Mouse (Mus musculus) thymus, postnatal 4 days (tissue): ENCODE measurements around the gene Traf3ip3.

Experiments
- DNase-seq: peaks from one replicate; pipeline ENCODE4 v3.0.0; 2021

The Traf3ip3 gene

DNA sequence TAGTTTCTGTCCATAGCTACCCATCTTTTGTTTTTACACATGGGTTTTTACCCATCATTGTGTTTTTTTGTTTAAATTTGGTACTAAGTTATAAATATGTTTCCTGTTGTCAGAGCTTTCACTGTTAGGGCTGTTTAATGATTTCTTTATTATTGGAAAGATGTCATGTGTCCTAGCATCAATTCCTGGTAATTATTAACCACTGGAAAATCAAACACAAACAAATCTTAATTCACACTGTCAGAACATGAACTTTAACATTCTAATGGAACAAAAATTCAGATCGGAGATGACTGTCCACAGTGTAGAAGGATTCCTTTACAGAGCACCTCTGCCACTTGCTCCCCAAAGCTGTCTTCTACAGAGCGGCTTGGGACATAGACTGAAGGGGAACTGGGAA, 3.9 kb upstream of the Traf3ip3 start:
- no peak for DNase-seq

DNA sequence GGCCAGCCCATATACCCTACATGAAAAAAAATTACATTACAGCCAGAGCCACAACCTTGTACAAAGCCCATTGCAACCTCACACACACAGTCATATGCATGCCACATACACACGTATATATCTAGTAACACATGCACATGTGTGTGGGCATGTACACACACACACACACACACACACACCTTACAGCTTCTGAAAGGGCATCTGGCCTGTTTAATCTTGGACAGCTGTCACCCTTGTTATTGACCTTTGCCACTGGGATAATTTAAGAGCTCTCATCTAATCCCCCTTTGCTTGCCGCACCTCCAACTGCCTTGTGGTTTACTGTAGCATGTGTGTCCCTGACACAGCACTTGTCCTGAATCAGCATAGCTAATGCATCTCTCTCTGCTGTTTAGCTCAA, 2.3 kb upstream of the Traf3ip3 start:
- no peak for DNase-seq

DNA sequence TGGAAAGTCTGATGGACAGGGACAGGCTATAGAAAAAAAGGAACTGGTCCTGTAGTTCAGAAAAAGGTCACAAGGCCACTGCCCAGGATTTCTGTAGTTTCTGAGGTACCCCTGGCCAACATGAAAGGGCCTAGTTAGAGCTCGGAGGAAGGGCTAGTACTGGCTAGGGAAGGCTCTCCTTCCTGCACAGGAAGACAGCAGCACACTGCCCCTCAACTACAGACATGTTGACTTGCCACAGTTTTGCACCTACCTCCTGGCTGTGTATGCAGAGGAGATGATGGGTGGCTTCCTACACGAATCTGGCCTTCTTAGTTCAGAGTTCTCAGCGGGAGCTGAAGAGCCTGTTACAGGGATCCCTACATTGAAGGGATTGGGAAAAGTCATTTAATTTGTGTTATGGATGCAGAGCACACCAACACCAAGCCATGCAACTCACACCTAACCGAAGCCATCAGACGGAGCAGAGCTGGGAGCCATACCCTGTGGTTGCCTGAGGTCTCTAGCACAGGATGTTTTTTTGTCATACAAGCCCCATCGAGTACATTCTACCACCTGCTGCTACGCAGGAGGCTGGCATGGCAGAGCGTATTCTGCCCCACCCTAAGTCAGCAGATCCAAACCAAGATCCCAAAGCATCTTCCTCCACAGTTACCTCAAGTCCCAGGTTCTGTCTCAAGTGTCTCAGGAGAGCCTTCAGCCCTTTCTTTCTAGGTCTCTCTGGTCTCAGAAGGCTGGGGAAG, 692 bp downstream of the Traf3ip3 start:
- peak; percentile 71 for DNase-seq

DNA sequence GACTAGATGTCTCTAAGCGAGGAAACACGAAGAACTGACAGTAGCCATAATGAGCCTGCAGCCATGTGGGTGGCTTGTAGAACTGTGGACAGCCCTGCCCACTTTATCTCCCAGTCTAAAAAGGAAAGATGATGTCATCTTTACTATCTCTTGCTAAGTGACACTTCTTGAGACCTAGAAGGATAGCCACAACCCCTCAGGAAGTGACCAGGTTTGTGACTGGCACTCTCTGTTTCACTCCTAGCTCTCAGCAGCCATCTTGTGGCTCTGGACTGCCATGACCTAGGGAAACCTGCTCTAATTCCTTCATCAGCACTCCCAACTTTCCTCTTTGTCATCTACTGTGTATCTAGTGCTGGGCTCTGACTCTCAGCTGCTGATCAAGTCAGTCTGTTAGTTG, 3.2 kb downstream of the Traf3ip3 start:
- no peak for DNase-seq

DNA sequence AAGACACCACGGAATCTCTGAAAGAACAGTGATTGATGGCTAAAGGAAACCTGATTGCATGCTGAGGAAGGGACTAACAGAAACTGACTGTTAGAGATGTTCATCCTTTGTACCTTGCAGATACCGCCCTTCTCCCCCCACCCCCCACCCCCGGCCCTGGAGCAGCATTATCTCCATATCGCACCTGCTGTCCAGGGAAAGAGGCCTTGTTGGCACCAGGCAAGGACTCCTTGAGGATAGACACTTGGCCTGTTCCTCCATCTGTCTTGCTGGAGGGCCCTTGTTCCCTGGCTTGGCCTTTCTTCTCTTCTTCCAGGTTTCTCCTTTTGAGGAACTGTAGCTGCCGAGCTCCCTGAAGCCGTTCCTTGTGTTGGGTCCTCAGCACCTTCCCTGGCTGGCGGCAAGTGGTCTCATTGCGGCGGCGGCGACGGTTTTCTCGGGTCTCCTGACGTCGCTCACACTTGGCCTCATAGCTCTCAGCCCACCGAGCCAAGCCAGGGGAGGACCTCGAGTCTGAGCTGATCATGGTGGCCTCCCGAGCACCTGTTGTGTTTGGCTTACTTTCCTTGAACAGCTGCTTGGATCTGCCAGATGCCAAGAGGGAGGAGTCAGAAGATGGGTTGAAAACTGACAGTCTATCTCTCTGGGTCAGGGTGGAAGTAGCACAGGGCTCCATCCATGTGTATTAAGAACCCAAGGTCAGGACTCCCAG, 3.9 kb downstream of the Traf3ip3 start:
- peak; percentile 46 for DNase-seq

DNA sequence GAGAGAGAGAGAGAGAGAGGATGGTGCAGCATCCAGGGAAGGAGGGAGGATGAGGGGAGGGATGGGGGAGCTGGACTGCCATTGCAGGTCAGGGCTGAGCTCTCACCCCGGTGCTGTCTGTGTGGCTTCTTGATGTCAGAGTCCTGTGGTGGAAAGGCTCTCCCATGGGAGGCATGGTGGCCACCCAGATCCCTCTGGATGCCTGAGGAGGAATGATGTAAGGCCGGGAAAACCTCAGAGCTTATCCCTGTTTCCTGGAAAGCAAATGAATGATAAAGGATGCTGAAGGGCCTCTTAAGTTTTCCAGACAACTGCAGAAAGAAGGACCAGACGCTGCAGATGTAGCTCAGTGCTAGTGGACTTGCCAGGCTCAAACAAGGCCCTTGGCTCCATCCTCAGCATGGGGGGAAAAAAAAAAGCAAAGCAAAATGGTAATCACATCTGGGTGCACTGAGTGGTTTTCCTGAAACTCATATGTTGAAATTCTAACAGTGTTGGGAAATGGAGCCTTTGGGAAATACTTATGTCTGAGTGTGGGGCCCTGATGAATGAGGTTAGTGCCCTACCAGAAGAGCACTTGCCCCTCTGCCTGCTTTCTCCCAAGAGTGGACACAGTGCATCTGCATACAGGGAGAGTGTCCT, 6.2 kb downstream of the Traf3ip3 start:
- no peak for DNase-seq

DNA sequence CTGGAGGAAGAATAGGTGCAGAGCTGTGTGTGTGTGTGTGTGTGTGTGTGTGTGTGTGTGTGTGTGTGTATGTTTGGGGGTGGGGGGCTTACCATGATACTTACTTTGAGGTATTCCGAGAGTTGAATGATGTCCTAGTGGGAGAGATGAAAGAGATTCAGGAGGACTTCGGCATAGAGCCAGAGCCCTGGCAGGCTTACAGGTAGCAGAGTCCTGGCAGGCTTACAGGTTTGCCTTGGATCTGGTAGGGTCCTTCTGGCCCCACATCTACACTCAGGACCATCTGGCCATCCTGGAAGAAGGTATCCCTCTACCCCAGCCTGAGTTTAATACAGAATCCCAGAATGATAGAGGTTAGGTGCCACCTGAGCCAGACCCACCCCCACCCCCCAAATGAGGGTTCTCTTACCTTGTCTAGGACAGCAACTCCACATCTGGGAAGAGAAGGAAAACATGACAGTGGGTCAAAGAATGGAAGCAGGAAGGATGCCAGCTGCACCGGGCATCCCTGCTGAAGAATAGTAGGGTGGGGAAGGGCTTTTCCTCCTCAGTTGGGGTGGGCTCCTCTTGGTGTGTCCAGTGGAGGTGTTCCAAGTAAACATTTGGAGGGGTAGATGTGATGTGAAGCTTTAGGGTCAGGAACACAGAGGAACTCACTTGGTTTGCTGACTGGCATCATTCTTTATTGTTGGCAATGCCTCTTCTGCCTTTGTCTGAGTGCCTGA, 6.9 kb downstream of the Traf3ip3 start:
- no peak for DNase-seq

DNA sequence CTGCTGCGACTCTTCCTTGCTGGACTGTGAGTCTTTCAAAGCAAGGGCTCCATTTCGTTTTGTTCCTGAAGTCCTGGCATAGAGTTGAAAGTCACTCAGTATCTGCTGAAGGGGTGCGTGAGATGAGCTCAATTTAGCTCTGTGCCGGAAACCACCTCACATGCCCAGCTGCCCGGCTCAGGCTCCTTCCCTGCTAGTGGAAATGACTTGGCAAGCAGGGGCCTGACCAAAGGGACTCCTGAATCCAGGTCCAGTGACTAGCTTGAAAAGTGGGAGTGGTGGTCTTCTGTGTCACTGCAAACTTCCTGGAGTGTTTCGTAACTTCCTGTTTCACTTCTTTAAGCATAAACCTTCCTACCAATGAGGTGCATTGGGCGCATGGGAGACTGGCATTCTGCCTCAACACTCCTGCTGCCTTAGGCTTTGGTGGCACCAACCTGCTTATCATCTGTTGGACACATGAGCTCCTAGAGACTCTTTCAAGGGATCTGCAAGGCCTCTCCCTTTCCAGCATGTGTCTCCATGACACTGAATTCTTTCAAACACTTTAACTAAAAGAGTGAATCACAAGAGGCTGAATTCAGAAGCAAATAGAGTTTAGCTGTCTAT, 9.7 kb downstream of the Traf3ip3 start:
- no peak for DNase-seq

DNA sequence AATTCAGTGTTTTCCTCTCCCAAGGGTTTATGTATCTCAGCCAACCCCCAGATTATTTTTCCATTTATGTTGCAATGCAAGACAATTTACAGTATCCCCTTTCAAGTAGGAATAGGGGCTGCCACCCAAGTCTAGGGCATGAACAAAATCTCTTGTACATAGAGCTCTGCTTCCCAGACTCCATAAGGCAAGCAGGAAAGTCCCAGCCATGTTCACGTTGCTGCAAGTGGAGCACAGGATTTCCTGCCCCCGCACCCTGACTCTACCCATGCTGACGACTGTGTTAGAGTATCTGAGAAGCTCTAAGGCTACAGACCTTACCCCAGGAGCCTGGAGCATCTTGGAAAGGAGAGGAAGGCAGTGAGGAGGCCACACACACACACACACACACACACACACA, 11.7 kb downstream of the Traf3ip3 start:
- DNase-seq: no peak

DNA sequence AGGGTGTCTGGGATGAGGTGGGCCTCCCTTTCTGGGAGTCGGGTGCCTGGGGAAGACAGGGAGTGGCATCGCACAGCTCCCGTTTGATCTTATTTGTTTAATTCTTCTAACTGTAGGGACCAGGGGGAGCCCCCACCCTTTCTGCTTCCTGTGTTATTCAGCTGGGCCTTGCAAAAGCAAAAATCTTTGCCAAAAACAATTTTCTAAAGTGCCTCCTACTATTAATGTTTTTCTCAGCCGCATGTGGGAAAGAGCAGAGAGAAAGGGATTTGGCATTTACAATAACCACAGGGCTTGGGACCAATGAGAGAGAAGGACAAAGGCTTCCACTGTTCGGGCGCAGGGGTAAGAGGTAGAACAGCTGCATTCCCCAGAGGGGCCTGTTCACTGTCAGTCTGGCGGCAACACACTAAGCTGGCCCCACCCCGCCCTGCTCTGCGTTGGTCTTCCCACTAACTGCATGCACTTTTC, 12.3 kb downstream of the Traf3ip3 start:
- DNase-seq: peak; percentile 75

DNA sequence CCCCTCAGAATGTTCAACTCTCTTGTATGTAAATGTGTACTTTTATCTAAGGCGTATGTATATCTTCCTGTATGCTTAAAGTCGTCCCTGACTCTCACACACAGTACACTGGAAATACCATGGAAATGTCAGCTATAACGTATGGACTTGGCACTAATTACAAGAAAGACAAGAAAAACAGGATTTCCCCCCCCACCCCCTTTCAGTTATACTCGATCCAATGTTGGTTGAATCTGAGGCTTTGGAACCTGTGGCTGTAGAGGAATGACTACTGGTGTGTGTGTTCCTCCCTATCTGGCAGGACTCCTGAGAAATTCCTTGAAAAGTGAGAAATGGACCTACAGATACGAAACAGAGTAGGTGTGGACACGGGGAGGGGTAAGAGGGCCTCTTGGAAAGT, 13.2 kb downstream of the Traf3ip3 start:
- DNase-seq: no peak

DNA sequence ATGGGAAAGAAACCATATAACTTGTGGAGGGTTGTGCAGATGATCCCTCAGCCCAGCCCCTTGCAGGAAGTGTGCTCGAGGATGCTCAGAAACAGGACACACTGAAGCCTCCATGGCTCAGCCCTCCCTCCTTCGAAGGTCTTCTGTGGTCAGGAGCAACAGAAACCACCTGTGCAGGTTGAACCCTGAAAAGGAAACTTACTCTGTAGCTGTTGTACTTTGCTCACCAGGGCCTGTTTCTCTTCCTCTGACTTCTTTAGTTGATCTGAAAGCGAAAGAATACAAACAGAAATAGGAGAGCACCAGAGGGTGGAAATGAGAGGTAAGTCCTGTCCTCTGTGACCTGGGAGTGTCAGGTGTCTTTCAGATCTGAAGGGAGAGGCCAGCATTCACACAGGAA, 20.4 kb downstream of the Traf3ip3 start:
- no peak for DNase-seq

DNA sequence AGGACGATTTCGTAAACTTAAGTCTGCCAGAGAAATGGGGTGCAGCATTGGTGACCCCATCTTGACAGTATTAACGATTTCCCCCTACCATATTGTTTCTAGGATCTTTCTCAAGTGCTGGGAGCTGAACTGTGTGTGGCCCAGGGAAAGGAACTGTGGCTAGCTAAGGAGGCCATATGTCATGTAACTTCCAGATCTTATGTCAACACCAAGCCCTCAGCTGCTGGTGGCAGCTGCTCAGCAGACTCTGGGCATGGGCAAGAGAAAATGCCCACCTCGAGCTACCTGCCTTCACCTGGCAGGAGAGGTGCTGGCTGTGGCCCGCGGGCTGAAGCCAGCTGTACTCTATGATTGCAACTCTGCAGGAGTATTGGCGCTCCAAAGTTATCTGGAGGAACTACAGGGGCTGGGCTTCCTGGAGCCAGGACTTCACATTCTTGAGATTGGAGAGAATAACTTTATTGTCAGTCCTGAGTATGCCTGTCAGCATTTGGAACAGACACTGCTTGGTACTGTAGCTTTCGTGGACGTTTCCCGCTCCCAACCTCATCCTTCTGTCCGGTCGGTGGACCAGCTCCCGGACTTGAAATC, 27.3 kb downstream of the Traf3ip3 start:
- DNase-seq: peak; percentile 44

DNA sequence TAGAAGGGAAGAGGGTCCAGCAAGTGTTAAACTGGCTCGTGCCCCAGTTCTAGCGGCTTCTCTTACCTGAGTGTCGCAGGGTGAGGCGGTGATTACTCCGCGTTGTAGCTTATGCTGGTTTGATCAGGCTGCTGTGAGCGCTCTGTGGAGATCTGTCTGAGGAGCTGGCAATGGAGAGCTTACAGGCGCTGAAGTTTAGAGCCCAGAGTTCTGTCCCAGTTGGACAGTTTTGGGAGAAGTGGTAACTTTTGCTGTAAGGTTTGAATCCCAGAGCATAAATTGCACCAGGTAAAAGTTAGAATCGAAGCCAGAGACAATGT, 27.7 kb downstream of the Traf3ip3 start:
- DNase-seq: no peak

DNA sequence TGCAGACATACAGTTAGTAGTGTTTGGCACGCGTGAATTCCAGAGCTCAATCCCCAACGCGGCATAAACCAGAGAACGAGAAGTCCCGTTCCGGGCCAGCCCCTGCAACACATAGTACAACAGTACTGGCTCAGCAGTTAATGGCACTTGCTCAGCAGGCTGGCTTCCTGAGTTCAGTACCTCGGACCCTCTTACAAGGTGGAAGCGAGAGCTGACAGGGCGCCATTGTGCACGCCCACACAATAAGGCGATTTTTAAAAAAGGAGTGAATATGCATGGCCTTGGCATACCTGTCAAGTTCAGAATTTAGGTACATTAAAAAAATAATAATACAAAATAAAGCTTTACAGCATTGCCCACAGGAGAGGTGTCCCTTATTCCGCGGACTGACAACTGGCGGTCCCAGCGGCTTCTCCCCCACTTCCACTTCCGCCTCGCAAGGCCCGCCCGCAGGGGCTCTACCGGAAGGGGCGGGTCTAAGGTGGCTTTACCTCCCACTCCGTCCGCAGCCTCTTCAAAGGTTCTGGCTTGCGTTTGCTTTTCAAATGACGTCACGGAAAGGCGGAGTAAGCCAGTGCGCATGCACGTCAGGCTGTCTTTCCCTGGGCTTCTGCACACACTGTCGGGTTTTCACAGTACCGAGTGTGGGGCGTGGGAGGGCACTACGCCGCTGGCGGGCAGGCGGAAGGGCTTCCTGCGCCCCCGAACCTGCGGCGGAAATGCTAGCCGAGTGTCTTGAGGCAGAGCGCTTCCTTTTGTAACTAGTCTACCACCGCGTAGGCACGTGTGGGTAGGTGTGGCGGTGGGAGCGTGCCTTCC, 28.3 kb downstream of the Traf3ip3 start:
- peak; percentile 96 for DNase-seq

DNA sequence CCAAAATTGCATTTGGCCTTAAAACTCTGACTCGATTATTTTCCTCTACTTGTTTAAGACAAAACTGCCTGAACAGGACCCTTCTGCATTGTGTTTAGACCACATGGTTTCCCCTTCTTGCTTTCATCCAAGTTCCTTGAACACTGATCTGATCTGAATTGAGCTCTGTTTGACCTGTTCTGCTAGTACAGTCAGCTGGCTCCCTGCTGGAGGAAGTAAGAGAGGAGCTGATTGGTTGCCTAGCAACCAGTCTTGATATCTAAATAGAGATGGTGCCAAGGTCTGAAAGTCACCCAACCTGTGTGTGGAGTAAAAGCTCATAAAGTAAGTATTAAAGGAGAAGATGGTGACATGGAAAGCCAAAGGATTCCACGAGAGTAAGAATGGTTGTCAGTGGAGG, 31.6 kb downstream of the Traf3ip3 start:
- peak; percentile 38 for DNase-seq

DNA sequence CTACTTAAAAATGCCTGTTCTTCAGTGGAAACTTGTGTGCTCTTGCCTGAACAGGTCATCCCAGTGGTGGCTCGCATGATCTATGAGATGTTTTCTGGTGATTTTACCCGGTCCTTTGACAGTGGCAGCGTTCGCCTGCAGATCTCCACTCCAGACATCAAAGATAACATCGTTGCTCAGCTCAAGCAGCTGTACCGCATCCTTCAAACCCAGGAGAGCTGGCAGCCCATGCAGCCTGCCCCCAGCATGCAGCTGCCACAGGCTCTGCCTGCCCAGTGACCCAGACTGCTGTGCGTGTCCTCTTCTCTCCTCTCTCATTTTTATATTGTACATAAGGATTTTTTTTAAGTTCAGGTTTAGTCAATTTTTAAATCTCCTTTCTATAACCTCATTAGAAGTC, 32.3 kb downstream of the Traf3ip3 start:
- peak; percentile 67 for DNase-seq

DNA sequence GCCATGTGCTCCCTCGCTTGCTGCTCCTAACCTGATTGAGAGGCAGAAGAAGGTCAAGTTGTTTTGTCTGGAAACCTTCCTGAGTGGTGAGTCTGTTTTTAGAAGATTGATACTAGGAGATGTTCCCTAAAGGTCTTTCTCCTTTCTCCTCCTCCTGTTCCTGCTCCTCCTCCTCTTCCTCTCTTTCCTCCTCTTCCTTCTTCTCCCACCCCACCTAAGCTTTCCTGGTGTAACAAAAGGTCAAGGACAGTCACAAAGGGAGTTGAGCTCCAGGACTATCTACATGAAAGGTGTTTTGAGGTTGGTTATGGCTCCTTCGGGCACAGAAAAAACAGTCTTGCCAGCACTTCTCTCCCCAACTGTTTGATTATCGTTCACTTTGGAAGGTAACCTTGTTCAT, 33.8 kb downstream of the Traf3ip3 start, which contains the start of gene A130010J15Rik:
A130010J15Rik (plus strand) TSS at position 301 of the 400 bp plus-strand sequence.
- no peak for DNase-seq

DNA sequence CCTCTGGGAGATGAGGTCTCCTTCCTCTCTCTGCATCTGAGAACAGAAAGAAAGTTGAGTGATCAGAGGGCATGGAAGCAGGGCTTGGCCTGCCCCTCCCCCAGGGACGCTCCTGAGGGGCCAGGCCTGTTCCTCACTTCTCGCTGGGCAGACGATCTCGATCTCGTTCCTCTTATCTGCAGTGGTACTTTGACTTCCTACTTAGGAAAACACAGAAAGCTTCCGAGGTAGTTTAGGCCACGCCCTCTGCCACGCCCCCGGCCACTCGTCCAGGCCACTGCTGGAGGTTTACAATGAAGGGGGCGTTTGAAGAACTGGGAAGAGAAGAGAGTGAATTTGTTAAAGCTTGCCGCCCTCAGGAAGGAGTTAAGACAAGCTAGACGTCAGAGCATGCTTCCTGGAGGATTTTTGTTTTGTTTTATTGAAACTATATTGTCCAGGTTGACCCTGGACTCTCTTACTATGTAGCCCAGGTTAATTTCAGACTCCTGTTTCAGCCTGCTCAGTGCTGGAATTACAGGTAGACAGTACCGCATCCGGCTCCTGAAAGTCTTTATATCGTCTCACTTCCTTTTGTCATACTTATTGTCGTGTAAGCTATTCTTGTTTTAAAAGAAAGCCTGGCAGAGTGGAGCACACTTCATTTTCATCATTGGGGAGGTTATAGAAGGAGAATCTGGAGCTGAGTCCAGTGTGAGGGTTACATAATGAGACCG, 41.0 kb downstream of the Traf3ip3 start:
- DNase-seq: peak; percentile 83

DNA sequence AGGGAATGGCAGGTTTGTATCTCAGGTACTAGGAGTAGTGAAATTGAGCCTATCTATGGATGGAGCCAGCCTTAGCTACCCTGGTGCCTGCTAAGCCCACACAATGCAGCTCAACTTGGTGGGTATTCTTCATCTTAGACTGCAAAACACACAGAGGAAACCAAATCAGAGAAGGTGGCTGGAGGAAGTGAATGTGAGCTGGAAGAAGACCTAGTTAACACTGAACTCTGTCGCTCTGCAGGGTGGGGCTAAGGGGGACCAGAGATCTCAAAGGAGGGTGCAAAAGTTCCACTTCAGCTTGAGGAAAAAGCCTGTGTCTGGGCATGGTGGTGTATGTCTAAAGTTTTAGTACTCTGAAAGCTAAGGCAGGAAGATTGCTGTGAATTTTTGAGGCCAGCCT, 41.9 kb downstream of the Traf3ip3 start:
- peak; percentile 60 for DNase-seq

DNA sequence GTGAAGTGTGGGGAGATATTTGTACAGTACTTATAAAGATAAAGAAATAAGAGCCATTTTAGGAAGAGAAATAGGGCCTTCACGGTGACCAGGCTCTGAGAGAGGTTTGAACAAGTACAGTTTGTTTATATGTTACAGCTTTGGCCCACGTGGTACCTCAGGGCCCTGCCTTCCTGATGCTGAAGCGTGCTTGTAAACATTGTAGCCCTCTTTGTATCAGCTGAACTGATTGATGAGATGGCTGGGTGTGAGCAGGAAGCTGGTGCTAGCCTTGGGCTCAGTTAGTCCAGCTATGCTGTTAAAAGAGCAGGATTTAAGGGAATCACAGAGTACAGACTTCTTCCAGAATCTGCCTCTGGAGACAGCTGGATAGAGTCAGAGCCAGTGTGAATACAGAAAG, 42.3 kb downstream of the Traf3ip3 start:
- DNase-seq: no peak
